Mouse (Mus musculus) spleen, postnatal 4 days (tissue): ENCODE data around the gene Palm.

Experiments used
- DNase-seq, 2 experiments: peaks; one replicate each; pipeline ENCODE4 v3.0.0; 2022; ENCODE audit warnings: low spot score in 2 of 2

Palm gene

DNA sequence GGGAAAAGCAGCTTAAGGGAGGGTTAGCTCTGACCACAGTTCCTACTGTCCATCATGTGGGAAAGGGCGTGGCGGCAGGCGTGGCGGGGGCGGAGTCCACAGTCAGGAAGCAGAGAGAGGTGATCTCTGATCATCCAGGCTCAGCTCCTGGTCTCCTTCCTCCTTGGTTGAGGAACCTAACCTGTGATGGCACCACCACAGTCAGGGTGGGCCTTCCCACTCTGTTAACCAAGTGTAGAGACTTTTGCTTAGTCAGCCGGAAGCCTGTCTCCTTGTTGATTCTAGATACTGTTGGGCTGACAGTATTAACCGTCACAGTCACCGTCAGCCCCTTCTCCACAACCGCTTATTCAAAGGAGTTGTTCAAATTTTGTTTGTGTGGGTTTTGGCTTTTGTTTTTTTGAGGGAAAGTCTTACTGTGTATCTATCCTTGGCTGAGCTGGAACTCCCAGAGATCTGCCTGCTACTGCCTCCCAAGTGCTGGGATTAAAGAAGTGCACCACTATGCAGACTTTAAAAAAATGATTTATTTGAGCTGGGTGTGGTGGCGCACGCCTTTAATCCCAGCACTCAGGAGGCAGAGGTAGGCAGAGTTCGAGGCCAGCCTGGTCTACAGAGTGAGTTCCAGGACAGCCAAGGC, 5.0 kb downstream of the Palm start:
- DNase-seq: peak in 1 of 2 experiments; percentile 63

DNA sequence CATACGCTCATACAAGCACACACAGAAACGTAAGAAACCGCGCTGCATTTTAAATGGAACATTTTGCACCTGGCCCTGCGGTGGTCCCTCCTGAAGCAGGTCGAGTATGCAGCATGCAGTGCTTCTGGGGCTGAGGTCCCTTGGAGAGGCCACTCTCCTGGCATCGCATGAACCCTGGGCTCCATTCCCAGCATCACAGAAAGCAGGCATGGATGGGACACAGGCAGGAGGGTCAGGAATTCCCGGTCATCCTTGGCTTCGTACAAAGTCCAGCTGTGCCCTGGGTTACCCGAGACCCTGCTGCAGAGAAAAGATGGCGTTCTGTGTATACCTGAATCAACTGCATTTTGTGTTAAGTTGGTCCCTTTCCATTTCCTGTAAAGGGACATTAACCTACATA, 7.1 kb downstream of the Palm start:
- no peak for DNase-seq

DNA sequence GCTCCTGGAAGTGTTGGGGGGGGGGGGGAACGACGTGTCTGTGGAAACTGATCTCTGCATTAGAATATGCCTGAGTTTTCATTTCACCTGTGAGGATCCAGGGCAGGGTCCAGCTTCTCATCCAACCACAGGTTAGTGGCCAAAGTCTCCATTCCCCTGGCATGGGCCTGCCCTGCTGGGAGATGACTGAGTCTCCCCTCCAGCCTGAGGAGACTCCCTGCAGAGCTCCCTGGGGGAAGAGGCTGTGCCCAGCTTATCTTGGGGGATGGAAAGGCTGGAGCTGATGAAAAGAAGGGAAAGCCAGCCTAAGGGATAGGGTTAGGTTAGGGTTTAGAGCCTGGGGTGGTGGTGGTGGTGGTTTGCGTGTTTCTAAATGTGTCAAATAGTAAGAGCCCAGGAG, 8.5 kb downstream of the Palm start:
- no peak for DNase-seq

DNA sequence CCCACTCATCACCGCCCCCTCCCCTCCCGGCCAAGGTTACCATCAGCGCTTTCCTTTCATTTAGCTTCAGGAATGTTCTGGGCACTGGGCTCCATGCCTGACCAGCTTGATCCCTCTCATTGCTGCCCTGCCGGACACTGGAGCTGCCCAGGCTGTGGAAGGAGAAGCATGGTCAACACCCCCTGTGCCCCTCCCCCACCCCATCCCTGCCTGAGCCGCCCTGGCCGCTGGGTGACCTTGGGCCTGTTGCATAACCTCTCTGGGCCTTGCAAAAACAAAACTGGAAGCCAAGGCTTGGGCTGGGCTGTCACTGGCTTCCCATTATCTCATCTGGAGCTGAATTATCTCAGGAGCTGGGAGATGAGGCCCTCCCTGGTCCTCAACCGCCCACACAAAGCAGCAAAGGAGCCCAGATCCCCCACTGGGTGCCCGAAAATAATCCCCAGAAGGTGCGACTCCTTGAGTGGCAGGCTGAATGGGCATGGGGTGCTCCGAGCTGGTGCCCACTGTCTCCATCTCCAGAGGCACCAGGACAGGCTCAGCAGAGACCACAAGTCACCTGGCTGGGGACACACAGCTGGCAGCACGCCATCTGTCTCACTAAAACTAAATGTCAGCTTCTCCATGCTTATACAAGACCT, 9.1 kb downstream of the Palm start:
- no peak for DNase-seq

DNA sequence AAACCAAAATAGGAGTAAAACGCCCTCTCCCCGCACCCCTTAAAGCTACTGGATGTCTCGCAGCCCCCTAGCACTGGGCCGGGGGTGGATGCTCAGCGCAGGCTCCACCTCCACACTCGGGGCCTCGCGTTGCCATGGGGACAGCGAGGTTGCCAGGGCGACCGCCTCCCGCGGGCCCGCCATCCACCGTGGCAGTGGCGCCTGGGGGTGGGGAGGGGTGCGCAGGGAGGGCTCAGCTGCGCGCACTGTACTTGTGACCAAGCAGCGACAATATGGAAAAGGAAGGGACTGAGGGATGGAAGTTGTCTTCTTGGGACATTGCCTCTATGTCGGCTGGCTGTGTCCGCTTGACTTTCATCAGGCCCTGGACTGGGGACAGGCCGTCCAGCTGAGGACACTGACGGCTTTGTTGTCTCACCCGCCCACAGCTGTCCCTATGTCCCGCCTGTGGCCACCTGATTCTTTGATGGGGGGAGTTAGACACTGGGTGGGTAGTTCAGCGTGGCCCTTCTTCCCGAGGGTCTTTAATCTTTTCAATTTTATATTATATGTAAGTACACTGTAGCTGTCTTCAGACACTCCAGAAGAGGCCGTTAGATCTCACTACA, 10.4 kb downstream of the Palm start:
- no peak for DNase-seq

DNA sequence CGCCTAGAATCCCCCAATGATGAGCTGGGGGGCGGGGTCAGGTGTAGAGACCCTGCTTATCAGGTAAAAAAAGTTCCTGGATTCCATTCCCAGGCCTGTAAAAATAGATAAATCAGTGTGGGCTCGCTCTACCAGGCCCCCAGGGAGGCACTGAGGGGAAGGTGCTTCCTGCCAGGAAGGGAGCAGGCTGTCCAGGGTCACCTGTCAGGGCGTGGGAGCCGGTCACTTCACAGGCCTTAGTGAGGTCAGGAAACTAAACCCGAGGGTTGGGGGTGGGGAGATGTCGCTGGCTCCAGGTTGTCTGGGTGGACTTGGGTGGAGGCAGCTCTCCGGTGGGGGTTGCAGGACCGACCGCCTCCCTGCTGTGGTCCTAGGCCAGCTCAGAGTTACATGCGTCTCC, 12.3 kb downstream of the Palm start:
- no peak for DNase-seq

DNA sequence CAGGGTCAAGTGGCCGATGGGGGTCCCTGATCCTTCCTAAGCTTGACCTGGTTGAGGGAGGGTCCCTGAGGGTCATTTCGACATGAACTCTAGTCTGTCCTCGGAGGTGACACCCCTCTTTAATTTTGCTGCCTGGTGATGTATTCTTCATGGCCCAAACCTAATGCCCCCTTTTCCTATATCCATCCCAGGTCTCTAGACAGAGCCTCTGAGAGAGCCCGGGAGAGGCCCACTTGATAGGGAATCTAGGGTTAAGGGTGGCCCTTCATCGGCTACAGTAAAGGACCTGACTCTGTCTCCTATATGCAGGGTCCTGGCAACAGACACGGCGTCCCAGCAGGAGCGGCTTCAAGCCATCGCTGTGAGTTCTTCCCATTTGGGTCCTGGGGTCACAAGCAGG, 13.0 kb downstream of the Palm start:
- no peak for DNase-seq

DNA sequence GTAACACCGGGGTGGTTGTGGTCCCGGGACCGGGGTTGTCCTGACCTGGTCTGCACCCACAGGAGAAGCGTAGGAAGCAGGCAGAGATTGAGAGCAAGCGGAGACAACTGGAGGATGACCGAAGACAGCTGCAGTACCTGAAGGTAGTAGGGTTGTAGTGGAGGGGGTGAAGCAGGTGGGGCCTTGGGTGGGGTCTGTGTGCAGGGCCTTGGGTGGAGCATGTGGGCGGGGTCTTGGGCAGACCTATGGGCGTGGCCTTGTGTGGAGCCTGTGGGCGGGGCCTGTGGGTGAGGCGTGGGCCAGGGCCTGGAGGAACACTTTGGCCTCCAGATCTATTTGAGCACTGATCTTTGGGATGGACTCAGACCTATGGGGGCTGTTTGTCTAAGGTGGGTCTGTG, 13.6 kb downstream of the Palm start:
- DNase-seq: no peak

DNA sequence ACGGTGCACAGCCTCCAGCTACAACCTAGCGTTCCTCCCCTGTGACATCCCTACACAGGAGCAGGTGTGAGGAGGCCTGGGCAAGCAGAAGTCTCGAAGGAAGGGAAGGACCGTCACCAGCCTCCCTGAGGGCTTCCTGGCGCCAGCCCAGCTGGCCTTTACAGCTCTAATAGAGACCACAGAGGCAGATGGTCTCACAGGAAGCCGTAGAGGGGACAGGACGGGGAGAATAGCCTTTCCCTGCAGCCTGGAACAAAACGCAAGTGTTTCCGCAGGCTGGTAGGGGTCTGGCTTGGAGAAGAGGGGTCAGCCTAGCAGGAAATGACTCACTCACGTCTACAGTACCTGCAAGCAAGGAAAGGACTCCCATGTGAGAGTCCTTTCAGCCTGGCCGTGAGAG, 14.5 kb downstream of the Palm start:
- no peak for DNase-seq

DNA sequence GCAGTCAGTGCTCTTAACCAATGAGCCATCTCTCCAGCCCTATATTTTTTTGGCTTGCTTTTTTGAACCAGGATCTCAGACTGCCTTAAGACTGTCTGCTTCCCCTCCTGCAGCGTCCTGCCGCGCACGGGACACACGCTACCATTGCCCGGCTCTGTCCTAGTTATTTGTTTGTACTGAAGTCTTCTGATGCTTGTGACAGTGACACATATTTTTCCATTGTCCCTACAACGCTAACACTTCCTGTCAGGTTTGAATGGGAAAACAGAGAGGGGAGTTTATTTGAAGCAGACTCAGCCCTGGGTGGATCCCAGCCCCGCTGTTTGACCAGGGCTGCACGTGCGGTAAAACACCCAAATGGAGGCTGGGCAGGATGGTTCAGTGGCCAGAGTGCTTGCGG, 15.4 kb downstream of the Palm start:
- DNase-seq: no peak

DNA sequence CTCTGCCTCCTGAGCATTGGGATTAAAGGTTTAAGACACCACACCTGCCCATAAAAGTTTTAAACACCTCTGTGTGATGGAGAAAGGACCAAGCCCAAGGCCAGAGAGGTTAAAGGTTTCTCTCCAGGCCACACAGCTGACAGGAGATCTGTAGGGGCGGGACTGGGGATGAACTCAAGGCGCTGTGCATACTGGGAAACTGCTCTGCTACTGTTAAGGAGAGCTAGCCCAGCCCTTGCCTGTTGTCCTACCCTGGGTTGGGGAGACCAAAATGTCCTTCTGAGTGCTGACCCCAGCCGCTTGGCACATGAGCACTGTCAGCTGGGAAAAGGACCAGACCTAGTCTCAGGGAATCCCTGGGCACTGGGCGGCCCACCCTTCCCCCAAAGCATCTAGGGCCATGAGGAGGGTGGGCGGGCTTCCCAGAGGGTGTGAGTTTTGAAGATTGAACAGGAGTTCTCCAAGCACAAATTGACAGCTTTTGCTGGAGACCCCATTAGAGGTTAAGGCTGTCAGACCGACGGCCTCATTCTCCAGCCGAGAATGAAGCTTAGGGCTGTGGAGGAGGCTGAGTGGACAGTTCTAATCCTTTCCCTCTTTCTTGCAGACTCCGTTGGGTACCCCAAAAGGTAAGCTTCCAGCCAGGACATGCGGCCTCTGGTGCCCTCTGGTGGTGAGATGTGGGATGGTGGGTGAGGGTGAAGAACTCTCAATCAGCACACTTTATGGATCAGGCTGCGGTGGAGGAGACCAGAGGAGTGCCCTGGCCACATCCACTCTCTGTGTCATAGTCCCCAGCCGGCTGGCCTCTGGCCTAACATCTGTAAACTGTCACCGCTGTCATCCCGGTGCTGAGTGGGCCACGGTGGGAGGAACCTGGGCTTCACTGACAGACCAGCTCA, 18.6 kb downstream of the Palm start:
- DNase-seq: peak; percentile 83 to 96

DNA sequence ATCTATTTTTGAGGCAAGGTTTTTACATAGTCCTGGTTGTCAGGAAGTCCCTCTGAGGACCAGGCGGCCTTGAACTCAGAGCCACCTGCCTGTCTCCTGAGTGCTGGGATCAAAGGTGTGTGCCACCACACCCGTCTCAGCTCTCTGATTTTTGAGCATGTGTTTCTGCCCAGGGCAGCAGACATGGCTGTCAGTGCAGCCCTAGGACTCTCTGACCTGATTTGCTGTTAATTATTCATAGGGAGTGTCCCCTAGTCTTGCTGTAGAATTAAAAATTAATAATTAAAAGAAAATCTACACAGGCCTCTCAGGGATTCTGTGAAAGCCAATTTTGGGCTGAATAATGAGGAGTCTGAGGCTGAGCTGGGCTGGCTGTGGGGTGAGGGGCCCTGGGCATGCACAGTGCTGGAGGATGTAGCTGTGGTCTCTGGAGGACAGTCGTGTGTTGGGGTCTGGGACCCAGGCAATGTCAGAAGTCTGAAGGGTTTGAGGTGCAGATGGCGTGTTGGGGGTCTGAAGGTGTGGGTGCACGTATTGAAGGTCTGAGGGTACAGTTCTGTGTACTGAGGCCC, 21.0 kb downstream of the Palm start:
- no peak for DNase-seq

DNA sequence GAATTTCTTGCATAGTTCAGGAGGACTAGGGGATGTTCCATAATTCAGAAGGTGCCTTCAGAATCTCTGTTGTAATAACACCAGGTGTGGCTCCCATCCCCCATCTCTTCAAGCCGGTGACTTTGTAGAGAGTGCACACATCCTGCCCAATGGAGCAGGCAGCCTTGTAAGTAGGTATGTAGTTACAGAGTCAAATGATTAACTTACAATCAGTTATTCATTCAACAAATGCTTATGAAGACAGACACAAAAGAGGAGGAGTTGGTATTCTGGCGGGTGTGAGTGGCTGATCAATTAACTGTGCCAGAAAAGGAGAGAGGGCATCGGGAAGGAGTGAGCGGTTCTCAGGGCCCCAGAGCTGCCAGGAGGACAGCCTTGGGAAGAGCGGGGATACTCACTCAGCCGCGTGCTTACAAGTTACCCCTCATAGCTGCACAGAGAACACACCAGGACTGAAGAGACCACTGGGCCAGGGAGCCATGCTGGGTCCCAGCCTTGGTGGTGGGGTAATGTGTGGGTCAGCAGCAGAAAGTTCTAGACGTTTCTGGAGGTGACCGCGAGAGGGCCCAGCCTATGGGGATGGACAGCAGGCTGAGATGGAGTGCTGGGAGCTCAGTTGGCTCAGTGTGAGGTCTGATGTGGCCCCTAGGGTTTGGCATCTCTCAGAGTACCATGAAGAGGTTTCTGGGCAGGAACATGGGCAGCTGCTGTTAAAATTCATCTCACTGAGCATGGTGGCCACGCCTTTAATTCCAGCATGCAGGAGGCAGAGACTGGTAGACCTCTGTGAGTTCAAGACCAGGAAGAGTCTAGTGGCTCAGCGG, 22.5 kb downstream of the Palm start:
- no peak for DNase-seq

DNA sequence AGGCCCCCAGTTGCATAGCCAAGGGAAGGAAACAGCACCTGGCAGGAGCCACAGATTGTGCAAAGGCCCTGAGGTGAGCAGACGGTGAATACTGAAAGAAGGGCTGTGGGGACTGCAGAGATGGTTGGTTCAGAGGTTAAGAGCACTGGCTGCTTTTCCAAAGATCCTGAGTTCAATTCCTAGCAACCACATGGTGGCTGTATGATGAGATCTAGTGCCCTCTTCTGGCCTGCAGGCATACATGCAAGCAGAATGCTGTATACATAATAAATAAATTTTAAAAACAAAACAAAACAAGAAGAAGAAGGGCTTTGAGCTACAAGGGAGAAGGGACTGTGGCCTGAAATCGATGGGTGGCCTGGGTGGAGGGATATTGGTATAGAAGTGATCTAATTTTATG, 23.7 kb downstream of the Palm start:
- no peak for DNase-seq

DNA sequence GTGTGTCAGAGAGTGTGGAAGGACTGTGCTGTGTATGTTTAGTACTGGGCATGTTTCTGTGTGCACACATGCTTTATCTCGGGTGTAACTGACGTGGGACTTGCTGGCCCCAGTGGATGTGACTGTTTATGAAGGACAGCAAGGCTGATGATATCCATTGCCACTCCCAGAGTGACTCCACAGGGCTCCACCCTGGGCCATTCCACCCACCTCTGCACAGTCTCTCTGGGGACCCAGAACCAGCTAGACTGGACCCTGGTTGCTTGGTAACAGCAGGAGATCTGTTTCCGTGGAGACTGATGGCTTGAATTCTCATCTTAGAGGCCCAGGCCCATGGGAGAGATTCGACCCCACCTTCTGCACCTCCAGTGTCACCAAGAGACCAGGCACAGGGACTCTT, 24.9 kb downstream of the Palm start:
- DNase-seq: no peak

DNA sequence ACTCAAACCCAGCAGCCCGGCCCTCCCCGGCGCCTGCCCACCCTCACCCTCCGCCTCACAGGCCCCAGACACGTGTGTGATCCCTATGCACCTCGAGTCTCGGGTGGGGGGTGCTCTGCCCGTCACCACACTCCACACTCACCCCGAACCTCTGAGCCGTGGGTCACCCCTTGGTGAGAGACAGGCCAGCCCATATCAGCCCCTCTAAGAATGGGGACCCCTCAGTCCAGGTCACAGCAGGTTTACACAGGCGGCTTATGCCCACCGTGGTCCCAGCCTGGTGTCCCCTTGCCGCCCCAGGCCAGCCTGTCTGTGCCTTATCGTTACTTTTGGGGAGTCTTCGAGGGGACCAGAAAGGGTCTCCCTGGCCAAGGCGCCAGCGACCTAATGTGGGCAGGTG, 26.2 kb downstream of the Palm start:
- no peak for DNase-seq

DNA sequence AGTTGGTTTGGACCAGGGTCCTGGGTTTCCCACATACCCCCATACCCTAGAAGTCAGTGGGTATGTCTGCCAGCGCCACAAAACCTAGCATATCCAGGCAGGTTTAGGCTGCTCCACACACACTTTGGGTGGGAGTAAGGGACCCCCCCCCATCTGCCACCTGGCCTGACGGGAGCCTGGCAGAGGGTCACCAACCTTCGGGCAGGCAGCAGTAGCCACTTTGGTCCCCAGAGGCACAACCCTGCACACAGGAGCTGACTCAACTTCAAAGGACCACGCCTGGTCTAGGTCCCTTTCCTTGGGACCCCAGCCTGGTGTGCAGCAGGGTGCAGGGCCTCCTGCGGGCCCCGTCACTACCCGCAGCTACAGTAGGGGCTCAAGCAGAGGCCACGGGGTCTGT, 26.9 kb downstream of the Palm start:
- peak in 1 of 2 experiments; percentile 60 for DNase-seq

DNA sequence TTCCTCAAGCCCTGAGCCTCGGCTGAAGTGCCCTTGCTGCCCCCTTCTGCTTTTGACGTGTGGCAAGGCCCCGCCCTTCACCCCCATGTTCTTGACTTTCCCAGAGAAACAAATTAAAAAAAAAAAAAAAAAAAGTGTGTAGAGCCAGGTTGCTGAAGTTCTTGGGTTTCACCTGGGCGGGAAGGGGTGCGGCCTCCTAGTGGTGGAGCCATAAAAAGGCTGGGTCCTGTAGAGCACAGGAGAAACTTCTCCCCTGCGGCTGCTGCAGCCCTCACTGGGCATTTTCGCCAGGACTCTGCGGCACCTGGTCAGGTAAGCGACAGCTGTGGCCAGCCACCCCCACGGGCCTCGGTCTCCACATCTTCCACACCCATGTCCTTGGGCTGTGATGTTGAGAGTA, 27.4 kb downstream of the Palm start, which contains the start of gene Misp:
Gene Misp, plus strand, starts transcription at position 208 of the 400 bp plus-strand sequence.
- peak in 1 of 2 experiments; percentile 60 for DNase-seq

DNA sequence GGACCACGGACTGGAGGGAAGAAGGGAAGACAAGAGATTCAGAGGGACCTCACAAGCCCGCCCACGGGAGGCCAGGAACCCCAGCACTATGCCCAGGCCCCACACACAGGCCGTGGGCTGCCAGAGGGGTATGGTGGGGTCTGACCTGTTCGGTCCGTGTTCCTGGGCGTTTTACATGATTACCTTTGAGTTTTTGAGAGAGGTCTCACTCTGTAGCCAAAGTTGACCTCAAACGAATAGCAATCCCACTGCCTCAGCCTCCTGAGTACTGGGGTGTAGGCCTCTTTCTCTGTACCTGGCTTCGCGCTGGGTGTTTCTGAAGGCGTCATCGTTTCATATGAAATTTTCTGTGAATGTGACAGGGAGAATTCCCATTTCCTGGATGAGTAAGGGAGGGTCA, 28.4 kb downstream of the Palm start:
- DNase-seq: no peak

DNA sequence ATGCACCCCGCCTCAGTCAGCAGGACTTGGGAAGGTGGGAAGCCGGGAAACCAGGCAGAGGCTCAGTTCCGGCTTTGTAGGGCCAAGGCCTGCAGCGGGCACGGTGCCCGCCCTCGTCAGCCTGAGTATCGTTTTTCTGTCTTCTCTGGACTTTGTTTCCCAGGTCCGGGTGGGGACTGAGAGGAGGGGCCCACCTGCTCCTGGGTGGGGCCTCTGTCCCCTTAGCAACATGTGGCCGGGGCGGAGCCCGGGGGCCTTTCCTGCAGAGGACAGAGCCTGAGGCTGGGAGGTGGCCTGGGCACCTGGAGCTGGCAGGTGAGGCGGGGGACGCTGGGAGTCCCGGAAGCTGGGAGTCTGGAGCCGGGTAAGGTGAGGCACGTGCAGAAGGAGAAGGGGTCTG, 29.0 kb downstream of the Palm start:
- DNase-seq: no peak

DNA sequence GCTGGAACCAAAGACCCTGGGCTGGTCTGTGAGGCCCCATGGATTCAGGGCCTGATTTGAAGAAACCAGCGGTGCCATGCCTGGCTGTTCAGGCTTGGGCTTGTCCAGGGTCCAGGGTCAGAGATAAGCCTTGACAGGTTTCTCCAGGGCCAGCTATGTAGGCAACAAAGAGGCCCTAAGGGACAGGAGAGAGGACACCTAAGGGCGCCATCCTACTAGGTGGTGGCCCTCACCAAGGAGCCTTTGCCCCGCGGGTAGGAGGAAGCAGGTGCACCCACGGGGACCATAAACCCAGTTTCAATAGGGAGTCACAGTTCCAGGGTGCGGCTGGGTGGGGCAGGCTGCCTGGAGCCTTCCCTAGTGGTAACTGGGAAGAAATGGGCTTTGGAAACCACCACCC, 29.6 kb downstream of the Palm start:
- DNase-seq: no peak
